Mouse (Mus musculus) liver, embryonic 14.5 days (tissue): ENCODE measurements around the gene Dpp4.

Source experiments
- CTCF ChIP-seq: IDR thresholded peaks from 2 replicates; pipeline ENCODE4 v1.5.1; 2016; ENCODE audit warnings: antibody characterized with exemption, low read depth, control low read depth
- EP300 ChIP-seq: IDR thresholded peaks from 2 replicates; pipeline ENCODE4 v1.6.1; 2016; ENCODE audit warnings: antibody characterized with exemption, low read depth

DNA sequence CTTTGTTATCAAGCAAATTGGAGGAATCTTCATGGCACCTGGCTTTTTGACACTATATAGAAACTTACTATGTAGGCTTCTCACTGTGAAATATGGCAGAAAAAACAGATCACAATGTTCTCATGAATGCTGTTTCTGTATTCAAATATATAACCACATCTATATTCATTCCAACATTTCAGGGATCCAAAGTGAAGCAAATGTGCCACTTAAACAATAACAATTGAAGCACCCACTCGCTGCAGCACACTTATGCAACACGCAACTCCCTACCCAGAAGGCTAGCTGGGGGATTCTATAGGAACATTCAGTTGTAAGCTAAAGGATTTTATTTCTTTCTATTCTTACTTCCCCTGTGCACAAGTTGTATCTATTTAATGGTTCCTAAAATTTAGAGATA lies 110.3 kb downstream of the Dpp4 start:
- TF ChIP-seq CTCF = no peak
- no peak for TF ChIP-seq EP300
